ENCODE assay signal across 17 mouse cellular contexts in the genomic region with DNA sequence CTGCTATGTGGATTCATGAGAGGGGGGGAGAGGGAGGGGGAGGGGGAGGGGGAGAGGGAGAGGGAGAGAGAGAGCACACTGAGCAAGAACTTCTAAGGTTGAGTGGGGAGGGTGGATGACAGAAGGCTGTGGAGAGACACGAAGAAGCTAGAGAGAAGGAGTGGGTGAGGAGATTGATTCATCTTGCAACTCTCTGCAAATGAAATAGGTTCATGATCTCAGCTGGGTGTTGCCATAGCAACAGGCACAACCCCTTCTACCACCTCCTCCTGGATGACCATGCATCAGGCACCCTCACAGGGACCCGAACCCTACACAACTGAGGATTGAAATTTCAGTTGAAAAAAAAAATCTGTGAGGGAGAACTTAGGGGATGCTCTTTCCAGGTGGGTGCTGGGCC.
DNase-seq lines count a peak whose midpoint lies in the region.
"Had no signal": no experiment of that assay in that cellular context is flagged by ENCODE, and none has a peak within 500 bp of the region (broad histone marks: within the 10 kb centered on the region; RNA-seq: fewer than 3 reads in every experiment).

No protein-coding gene starts in this region.

- DNase-seq in left cerebral cortex, adult 11 months (ENCODE audit: low spot score), result peak; percentile 39
- DNase-seq in left cerebral cortex, postnatal 10 days (ENCODE audit: extremely low spot score in 1 of 2, low spot score in 2 of 2), result no peak
- DNase-seq in right cerebral cortex, adult 18-20 months, result peak; percentile 62
- no peak for DNase-seq in right cerebral cortex, postnatal 4 days
- DNase-seq in left cerebral cortex, adult 9 months (ENCODE audit: low spot score in 2 of 2), result peak; percentile 52 to 57
- peak; percentile 44 for DNase-seq in right cerebral cortex, postnatal 25 days
- no peak for DNase-seq in kidney, postnatal 4 days
- DNase-seq in spleen, postnatal 36 days (ENCODE audit: low spot score in 2 of 2), result no peak
- DNase-seq: adrenal gland, adult 8-10 months; adrenal gland, postnatal 36 days; cerebellum, adult 11 months; cerebellum, adult 8-10 months; cerebellum, postnatal 14 days; embryo, embryonic 11 days; gastrocnemius, adult 2 months; gastrocnemius, postnatal 25 days; heart, postnatal 36 days had no signal

- intact Hi-C loops in left cerebral cortex, postnatal 10 days (cut with DNase I), result no loop called here

Comparison
In these comparisons a context has a peak if more than half of its experiments do, and no peak if none do; other contexts are left out.
1. DNase-seq: peak in left cerebral cortex, adult 11 months (single experiment), right cerebral cortex, adult 18-20 months (single experiment), left cerebral cortex, adult 9 months (2 of 2) and right cerebral cortex, postnatal 25 days (single experiment); none in left cerebral cortex, postnatal 10 days (0 of 2), right cerebral cortex, postnatal 4 days (single experiment), kidney, postnatal 4 days (0 of 2) and spleen, postnatal 36 days (0 of 2).